Mouse (Mus musculus): ENCODE results near the gene Vmp1.

DNA sequence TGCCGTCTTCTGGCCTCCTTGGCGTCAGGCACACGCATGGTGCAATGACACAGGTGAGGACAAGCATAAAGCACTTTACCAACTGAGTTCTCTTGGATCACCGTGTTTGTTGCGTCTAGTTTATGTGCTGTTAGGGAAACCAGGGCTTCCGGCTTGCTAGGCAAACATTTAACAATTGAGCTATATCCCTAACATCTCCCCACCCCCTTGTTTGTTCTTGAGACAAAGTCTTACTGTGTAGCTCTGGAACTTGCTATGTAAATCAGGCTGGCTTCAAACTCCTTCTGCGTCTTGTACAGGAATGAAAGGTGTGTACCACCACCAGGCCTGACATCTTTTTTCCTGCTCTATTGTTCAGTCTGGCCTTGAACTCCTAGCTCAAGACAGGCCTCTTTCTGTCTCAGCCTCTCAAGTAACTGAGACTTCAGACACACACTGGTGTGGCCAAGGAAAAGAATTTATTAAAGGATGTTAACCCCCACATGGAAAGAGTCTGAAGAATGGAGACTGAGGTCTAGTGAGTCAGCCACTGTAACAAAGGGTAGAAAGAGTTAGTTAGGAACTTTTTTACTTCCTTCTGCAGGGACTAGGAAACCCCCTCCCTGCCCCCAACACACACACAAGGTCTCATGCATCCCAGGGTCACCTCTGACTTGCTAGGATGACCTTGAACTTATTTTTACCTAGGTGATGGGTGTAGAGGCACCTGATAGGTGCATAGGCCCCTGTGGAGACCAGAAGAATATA lies 107.8 kb downstream of the Vmp1 start:
- TF ChIP-seq POLR2A (IDR thresholded peaks at IDR 0.05; ENCODE audit: low read depth, low read length) = no peak; the same call in 1 of the 2 replicates
- no peak for TF ChIP-seq SIN3A (IDR thresholded peaks at IDR 0.05; ENCODE audit: low read length)

Data from CH12.LX (cell line).